Mouse (Mus musculus): ENCODE results near the gene Sgta. TPM values are rescaled to one million over a fixed set of nuclear protein-coding genes. Genes with fewer than 3 reads are reported as not detected.

The Sgta gene
- 334 and 346 TPM in 2 replicates for polyA plus RNA-seq (2015; fragmentation: Nextera tagmentation; extraction: Ambion mirVana)

DNA sequence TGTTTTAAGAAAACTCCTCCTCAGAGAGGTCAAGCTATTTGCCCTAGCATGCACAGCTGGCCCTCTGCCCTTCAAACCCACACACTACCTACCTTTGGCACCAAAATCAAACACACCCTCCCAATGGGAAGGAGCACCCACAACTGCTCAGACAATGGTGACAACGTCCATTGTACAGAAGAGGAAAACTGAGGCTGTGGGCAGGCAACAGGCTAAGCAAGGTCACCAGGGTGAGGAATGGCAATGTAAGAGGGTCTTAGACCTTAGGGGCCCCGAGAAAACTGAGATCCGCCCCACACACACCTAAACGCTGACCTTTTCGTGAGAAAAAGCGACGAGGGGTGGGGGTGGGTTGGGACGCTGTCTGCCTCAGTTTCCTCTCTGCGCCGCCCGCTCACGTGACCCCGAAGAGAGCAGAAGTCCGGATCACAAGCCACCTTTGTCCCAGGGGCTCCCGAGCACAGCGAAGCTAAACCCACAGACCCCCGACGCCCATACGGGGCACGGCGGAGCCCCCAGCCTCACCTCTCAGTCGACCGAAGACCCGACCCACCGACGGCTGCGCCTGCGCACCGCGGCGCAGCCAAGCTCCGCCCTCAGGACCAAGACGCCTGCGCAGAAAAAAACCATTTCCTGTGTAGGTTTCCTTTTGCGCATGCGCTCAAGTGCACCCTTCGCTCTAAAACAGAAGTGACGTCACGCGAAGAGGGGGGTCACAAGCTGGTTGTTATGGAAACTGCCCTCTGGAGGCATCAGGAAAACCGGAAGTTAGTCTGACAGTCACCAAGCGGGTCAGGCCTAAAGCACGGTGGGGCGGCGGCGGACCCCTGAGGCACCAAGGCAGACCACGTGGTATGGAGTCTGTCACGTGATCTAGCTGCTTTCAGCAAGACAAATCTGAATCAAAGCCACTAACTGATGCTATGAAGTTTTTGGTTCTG is at the start of gene Sgta:
TSS of gene Sgta (minus strand) at position 579 of the 941 bp plus-strand sequence.
- H3K4me1 ChIP-seq (ENCODE audit: control insufficient read depth, insufficient read depth, low read depth, low read length) = peaks cover 22% of the 10 kb centered on the region
- WGBS = under 1% methylated on average over 44 of the region's 48 CpGs

GRCm38 (mm10) chr10:81106113-81106721 is 46.2 kb upstream of the Sgta start:
- Histone ChIP-seq H3K9ac (ENCODE audit: low read depth, low read length) (peak overlapping the region; percentile 100), H3K36me3 (ENCODE audit: control insufficient read depth, insufficient read depth, low read length) (peaks cover 21% of the 10 kb centered on the region), H3K27me3 (replicated peaks; ENCODE audit: control insufficient read depth, insufficient read depth, low read length) (no peaks in the 10 kb centered on the region), H3K4me2 (ENCODE audit: low read length) (peak overlapping the region; percentile 88), H3K27ac (ENCODE audit: low read depth, low read length) (peak overlapping the region; percentile 100), H3K4me3 (ENCODE audit: low read length) (peak overlapping the region; percentile 100), H3K4me1 (ENCODE audit: control insufficient read depth, insufficient read depth, low read depth, low read length) (peaks cover 18% of the 10 kb centered on the region), H3K9me3 (ENCODE audit: control insufficient read depth, low read length) (no peaks in the 10 kb centered on the region)
- WGBS = under 1% methylated on average over 35 of the region's 35 CpGs
- peak; percentile 87 for ATAC-seq

More for the DNA sequence above, at the start of gene Sgta:
- peak within 1 kb of the TSS; percentile 85 for H3K4me3 ChIP-seq (ENCODE audit: low read length)
- peak within 1 kb of the TSS; percentile 97 for H3K4me2 ChIP-seq (ENCODE audit: low read length)
- ATAC-seq = peak; percentile 94
- peak within 1 kb of the TSS; percentile 56 for H3K27ac ChIP-seq (ENCODE audit: low read depth, low read length)
- peak within 1 kb of the TSS; percentile 88 for H3K9ac ChIP-seq (ENCODE audit: low read depth, low read length)
- H3K9me3 ChIP-seq (ENCODE audit: control insufficient read depth, low read length) = no peaks in the 10 kb centered on the region
- no peaks in the 10 kb centered on the region for H3K27me3 ChIP-seq (replicated peaks; ENCODE audit: control insufficient read depth, insufficient read depth, low read length)
- no peaks in the 10 kb centered on the region for H3K36me3 ChIP-seq (ENCODE audit: control insufficient read depth, insufficient read depth, low read length)

- peak within 1 kb of the TSS; percentile 100 for H3K9ac ChIP-seq (ENCODE audit: low read depth, low read length)
- ATAC-seq = peak; percentile 94
- peaks cover 18% of the 10 kb centered on the region for H3K4me1 ChIP-seq (ENCODE audit: control insufficient read depth, insufficient read depth, low read depth, low read length)
- H3K4me2 ChIP-seq (ENCODE audit: low read length) = peak within 1 kb of the TSS; percentile 88
- peak within 1 kb of the TSS; percentile 100 for H3K4me3 ChIP-seq (ENCODE audit: low read length)
- H3K27me3 ChIP-seq (replicated peaks; ENCODE audit: control insufficient read depth, insufficient read depth, low read length) = no peaks in the 10 kb centered on the region
- H3K27ac ChIP-seq (ENCODE audit: low read depth, low read length) = peak within 1 kb of the TSS; percentile 100
- H3K36me3 ChIP-seq (ENCODE audit: control insufficient read depth, insufficient read depth, low read length) = peaks cover 19% of the 10 kb centered on the region
- no peaks in the 10 kb centered on the region for H3K9me3 ChIP-seq (ENCODE audit: control insufficient read depth, low read length)
- under 1% methylated on average over 54 of the region's 56 CpGs for WGBS
Observed at GRCm38 (mm10) chr10:81105565-81106112, 45.7 kb upstream of the Sgta start, which contains the start of gene Map2k2. Map2k2 (plus strand) TSS chr10:81105915.

- Histone ChIP-seq H3K9me3 (ENCODE audit: control insufficient read depth, low read length) (no peaks in the 10 kb centered on the region), H3K4me3 (ENCODE audit: low read length) (no peak overlapping the region), H3K27me3 (replicated peaks; ENCODE audit: control insufficient read depth, insufficient read depth, low read length) (no peaks in the 10 kb centered on the region), H3K4me1 (ENCODE audit: control insufficient read depth, insufficient read depth, low read depth, low read length) (no peaks in the 10 kb centered on the region), H3K36me3 (ENCODE audit: control insufficient read depth, insufficient read depth, low read length) (no peaks in the 10 kb centered on the region), H3K27ac (ENCODE audit: low read depth, low read length) (no peak overlapping the region), H3K4me2 (ENCODE audit: low read length) (no peak overlapping the region), H3K9ac (ENCODE audit: low read depth, low read length) (no peak overlapping the region)
- no peak for ATAC-seq
- 61% methylated on average over 9 of the region's 9 CpGs for WGBS
Observed at GRCm38 (mm10) chr10:81094931-81095678, 35.1 kb upstream of the Sgta start.

DNA sequence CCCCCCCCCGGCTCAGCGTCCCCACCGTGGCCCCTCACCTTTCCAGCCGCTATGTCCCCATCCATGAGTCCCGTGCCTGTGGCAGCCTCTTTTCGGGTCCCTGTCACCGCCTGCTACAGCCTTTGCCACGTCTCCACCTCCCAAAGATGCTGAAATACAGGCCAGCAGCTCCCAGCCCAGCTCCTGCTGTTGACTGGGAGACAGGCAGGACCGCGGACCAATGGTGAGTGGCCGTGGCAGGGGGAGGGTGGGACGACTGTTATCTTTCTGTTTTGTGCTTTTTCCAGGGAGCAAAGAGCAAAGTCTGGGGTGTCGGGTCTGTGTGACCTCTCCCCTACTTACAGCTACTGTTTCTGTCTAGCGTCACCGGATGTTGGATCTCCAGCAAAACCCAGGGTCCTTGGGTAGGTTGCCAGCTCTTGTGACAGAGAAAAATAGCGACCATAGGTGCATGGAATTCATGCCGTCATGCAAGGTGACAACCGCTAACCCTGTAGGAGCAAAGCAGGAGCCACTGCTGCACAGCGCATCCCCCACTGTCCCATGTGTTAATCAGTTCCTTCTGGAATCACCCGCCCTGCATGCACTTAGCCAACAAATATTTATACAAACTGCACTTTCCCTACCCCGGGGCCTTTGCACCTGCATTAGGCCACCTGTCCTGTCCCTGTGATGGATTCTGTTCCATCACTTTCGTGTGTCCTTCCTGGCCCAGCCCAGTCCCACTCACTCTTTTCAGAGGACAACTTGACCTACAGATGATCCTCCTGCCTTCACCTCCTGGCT is 32.7 kb upstream of the Sgta start:
- Histone ChIP-seq H3K4me1 (ENCODE audit: control insufficient read depth, insufficient read depth, low read depth, low read length) (peaks cover 4% of the 10 kb centered on the region; the same call in 1 of the 2 replicates), H3K27me3 (replicated peaks; ENCODE audit: control insufficient read depth, insufficient read depth, low read length) (no peaks in the 10 kb centered on the region), H3K36me3 (ENCODE audit: control insufficient read depth, insufficient read depth, low read length) (no peaks in the 10 kb centered on the region), H3K27ac (ENCODE audit: low read depth, low read length) (no peak overlapping the region), H3K9ac (ENCODE audit: low read depth, low read length) (no peak overlapping the region), H3K4me2 (ENCODE audit: low read length) (no peak overlapping the region), H3K4me3 (ENCODE audit: low read length) (no peak overlapping the region), H3K9me3 (ENCODE audit: control insufficient read depth, low read length) (no peaks in the 10 kb centered on the region)
- WGBS = 64% methylated on average over 19 of the region's 22 CpGs
- ATAC-seq = no peak

- Histone ChIP-seq H3K4me2 (ENCODE audit: low read length) (no peak overlapping the region), H3K36me3 (ENCODE audit: control insufficient read depth, insufficient read depth, low read length) (no peaks in the 10 kb centered on the region), H3K4me1 (ENCODE audit: control insufficient read depth, insufficient read depth, low read depth, low read length) (peaks cover 4% of the 10 kb centered on the region; the same call in 1 of the 2 replicates), H3K9ac (ENCODE audit: low read depth, low read length) (no peak overlapping the region), H3K27ac (ENCODE audit: low read depth, low read length) (no peak overlapping the region), H3K27me3 (replicated peaks; ENCODE audit: control insufficient read depth, insufficient read depth, low read length) (no peaks in the 10 kb centered on the region), H3K4me3 (ENCODE audit: low read length) (no peak overlapping the region), H3K9me3 (ENCODE audit: control insufficient read depth, low read length) (no peaks in the 10 kb centered on the region)
- whole genome bisulfite sequencing = 85% methylated on average over 7 of the region's 7 CpGs
- no peak for ATAC-seq
Observed at GRCm38 (mm10) chr10:81090621-81091020, 30.6 kb upstream of the Sgta start.

DNA sequence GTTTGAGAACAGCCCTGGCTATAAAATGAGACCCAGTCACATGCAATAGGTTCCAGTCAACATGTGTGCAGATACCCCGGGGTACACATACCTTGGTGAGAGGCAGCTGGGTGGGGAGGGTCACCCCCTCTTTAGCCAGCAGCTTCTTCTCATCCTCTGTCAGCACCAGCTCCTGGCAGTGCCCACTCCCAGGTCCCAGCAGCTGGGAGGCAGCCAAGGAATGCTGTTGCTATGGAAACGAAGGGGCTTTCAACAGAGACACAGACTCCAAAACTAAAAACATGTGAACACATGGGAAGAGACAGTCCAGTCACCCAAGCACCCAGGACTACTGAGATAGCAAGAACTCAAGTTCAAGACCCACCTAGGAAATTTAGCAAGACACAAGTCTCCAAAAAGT is 29.2 kb upstream of the Sgta start:
- WGBS = 47% methylated on average over 2 of the region's 2 CpGs
- Histone ChIP-seq H3K36me3 (ENCODE audit: control insufficient read depth, insufficient read depth, low read length) (no peaks in the 10 kb centered on the region), H3K4me1 (ENCODE audit: control insufficient read depth, insufficient read depth, low read depth, low read length) (peaks cover 4% of the 10 kb centered on the region; the same call in 1 of the 2 replicates), H3K27ac (ENCODE audit: low read depth, low read length) (no peak overlapping the region), H3K27me3 (replicated peaks; ENCODE audit: control insufficient read depth, insufficient read depth, low read length) (no peaks in the 10 kb centered on the region), H3K4me3 (ENCODE audit: low read length) (no peak overlapping the region), H3K9me3 (ENCODE audit: control insufficient read depth, low read length) (no peaks in the 10 kb centered on the region), H3K4me2 (ENCODE audit: low read length) (no peak overlapping the region), H3K9ac (ENCODE audit: low read depth, low read length) (no peak overlapping the region)
- peak; percentile 55; the same call in 1 of the 2 replicates for ATAC-seq

DNA sequence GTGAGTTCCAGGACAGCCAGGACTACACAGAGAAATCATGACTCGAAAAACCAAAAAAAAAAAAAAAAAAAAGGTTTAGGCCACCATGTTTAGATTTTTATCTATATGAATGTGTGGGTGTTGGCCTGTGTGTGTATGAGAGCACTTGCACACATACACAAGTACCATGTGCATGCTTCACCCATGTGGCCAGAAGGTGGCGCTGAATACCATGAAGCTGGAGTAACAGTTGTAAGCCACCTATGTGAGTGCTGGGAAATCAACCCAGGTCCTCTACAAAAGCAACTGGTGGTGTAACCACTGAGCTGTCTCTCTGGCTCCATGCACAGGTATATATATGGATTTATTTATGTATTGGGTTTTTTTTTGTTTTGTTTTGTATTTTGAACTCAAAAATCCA is 27.0 kb upstream of the Sgta start:
- Histone ChIP-seq H3K9me3 (ENCODE audit: control insufficient read depth, low read length) (no peaks in the 10 kb centered on the region), H3K27me3 (replicated peaks; ENCODE audit: control insufficient read depth, insufficient read depth, low read length) (no peaks in the 10 kb centered on the region), H3K9ac (ENCODE audit: low read depth, low read length) (no peak overlapping the region), H3K4me2 (ENCODE audit: low read length) (no peak overlapping the region), H3K4me3 (ENCODE audit: low read length) (no peak overlapping the region), H3K27ac (ENCODE audit: low read depth, low read length) (no peak overlapping the region), H3K36me3 (ENCODE audit: control insufficient read depth, insufficient read depth, low read length) (peaks cover 2% of the 10 kb centered on the region; the same call in 1 of the 2 replicates), H3K4me1 (ENCODE audit: control insufficient read depth, insufficient read depth, low read depth, low read length) (peaks cover 4% of the 10 kb centered on the region; the same call in 1 of the 2 replicates)
- WGBS = 49% methylated on average over 2 of the region's 2 CpGs
- no peak for ATAC-seq

Measured in hindbrain, embryonic 16.5 days (tissue).